Mouse (Mus musculus) C2C12 (cell line): ENCODE results near the gene Slc25a5. TPM values are rescaled to one million over a fixed set of nuclear protein-coding genes. Genes with fewer than 3 reads are reported as not detected.

Experiments used
- H3K27me3 ChIP-seq: one replicate; pipeline ENCODE4 v1.6.1; 2011; ENCODE audit not compliant: control insufficient read depth, insufficient read depth, insufficient read length
- H3K36me3 ChIP-seq: one replicate; pipeline ENCODE4 v1.6.1; 2011; ENCODE audit not compliant: control insufficient read depth, insufficient read depth
- H3K4me3 ChIP-seq: one replicate; pipeline ENCODE4 v1.5.1; 2011; ENCODE audit warnings: mild to moderate bottlenecking, control low read depth; ENCODE audit not compliant: poor library complexity, insufficient read depth, severe bottlenecking
- H3K79me2 ChIP-seq: one replicate; pipeline ENCODE4 v1.6.1; 2011; ENCODE audit not compliant: control insufficient read depth, insufficient read depth
- H3K79me3 ChIP-seq: one replicate; pipeline ENCODE4 v1.6.1; 2011; ENCODE audit warnings: low read depth, control low read depth
- H3ac ChIP-seq: one replicate; pipeline ENCODE3; 2011; ENCODE audit warnings: low read depth; ENCODE audit not compliant: control insufficient read depth, insufficient read length
- CEBPB ChIP-seq: IDR thresholded peaks from one replicate; pipeline ENCODE4 v1.6.1; 2011; ENCODE audit warnings: low read depth, mild to moderate bottlenecking, control low read depth, moderate library complexity
- CTCF ChIP-seq: IDR thresholded peaks from one replicate; pipeline ENCODE4 v1.5.1; 2011; ENCODE audit not compliant: control insufficient read depth, insufficient read depth, insufficient read length
- FOSL1 ChIP-seq: IDR thresholded peaks from one replicate; pipeline ENCODE4 v1.8.0; 2011; ENCODE audit warnings: mild to moderate bottlenecking, low read length; ENCODE audit not compliant: poor library complexity, insufficient read depth, severe bottlenecking
- MAX ChIP-seq: IDR thresholded peaks from one replicate; pipeline ENCODE4 v1.6.1; 2011; ENCODE audit warnings: mild to moderate bottlenecking, control low read depth
- MYOD1 ChIP-seq: IDR thresholded peaks from one replicate; pipeline ENCODE4 v1.6.1; 2011; ENCODE audit warnings: low read depth; ENCODE audit not compliant: control insufficient read depth, insufficient read length
- MYOG ChIP-seq: IDR thresholded peaks from one replicate; pipeline ENCODE4 v1.6.1; 2011; ENCODE audit not compliant: control insufficient read depth, insufficient read length; ENCODE audit errors: extremely low read depth
- USF1 ChIP-seq: IDR thresholded peaks from one replicate; pipeline ENCODE4 v1.6.1; 2011; ENCODE audit warnings: low read depth, mild to moderate bottlenecking, control low read depth, moderate library complexity
- polyA plus RNA-seq: library from polyadenylated mRNA; unstranded; fragments of >200 nt; fragmentation: generic; extraction: Trizol; gene quantifications from one replicate; pipeline ENCODE4 v1.2.1, GENCODE M21; 2012; ENCODE audit warnings: missing spikeins

The Slc25a5 gene
- polyA plus RNA-seq, 1 experiment: 988 TPM

DNA sequence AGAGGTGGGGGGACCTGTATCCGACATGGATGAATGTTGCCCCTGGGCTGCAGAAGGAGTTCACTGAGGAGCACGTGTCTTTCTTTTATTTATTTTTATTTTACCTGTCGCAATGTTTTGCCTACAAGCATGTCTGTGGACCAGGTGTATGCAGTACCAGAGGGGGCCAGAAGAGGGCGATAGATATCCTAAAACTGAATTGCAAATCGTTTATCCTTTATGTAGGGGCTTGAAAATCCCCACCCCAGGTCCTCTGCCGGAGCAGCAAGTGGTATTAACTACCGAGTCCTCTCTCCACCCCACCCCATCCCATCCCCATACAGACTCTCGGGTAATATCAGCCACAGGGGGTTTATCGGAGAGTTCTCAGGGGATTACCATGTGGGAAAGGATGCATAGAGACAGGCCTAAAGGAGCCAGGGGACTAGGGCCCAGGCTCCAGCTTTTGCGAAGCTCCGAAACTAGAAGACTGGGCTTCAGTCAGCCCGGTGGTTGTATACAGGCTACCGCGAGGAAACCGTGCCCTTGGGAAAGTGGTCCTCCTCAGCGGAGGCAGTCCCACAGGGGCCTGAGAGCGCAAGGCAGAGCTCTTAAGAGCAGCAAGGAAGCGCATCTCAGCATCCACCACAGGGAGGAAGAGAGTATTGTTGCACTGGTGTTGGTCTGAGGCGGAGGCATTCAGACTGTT, 38.1 kb downstream of the Slc25a5 start:
- Histone ChIP-seq H3K27me3 (no peaks in the 10 kb centered on the region), H3K79me3 (no peaks in the 10 kb centered on the region), H3ac (no peak overlapping the region), H3K36me3 (no peaks in the 10 kb centered on the region), H3K4me3 (no peak overlapping the region), H3K79me2 (no peaks in the 10 kb centered on the region)
- TF ChIP-seq MYOG: no peak

DNA sequence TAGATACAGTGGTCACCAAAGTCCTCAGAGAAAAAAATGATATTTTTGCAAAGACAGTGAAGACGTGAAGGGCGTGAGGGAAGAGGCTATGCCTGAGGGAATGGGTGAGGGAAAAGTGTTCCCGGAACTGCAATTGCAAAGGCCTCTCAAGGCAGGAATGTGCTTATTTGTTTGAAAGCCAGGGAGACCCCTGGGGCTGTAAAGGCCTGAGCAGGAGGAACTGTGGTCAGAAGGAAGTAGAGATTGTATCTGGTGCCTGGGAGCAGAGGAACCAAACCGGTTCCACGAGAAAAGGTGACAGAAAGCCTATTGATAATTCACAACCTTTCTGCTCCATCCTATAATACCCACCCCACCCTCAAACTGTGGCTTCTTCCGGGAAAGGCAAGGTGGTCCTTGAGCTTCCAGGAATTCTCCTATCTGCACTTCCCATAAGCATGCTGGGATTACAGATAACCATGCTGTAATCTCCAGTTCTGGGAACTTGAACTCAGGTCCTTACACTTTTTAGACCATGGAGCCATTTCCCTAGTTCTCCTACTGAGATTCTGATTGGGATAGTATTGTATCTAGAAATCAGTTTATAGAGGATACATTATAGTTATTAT, 41.7 kb downstream of the Slc25a5 start:
- H3ac ChIP-seq: no peak overlapping the region
- TF ChIP-seq USF1 (no peak), CTCF (no peak), MYOG (no peak), FOSL1 (no peak), MYOD1 (no peak), MAX (no peak), CEBPB (no peak)
- H3K27me3 ChIP-seq: no peaks in the 10 kb centered on the region
- H3K79me3 ChIP-seq: no peaks in the 10 kb centered on the region
- no peaks in the 10 kb centered on the region for H3K79me2 ChIP-seq
- H3K36me3 ChIP-seq: no peaks in the 10 kb centered on the region
- H3K4me3 ChIP-seq: no peak overlapping the region

DNA sequence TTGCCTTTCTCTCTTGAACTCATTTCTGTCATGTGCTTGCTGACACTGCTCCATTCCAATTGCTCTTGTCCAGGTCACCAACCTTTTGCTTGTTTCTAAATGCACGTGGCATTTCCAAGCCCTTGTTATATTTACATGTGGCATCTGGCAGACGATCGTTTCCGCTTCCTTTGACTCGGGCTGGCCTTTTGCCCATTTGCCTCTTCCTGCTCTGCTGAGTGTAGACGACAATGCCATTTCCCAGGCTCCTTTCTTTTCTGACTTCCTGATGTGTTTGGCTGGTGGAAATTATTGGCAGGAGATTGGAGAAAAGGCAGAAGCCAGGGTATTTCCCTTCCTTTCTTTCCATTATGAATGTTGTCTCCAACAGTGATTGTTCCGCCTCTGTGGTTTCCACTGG, 43.9 kb downstream of the Slc25a5 start:
- Histone ChIP-seq H3K4me3 (no peak overlapping the region), H3K79me3 (no peaks in the 10 kb centered on the region), H3K36me3 (no peaks in the 10 kb centered on the region), H3K27me3 (no peaks in the 10 kb centered on the region), H3ac (no peak overlapping the region), H3K79me2 (no peaks in the 10 kb centered on the region)
- TF ChIP-seq MAX (no peak), CEBPB (no peak), CTCF (no peak), FOSL1 (no peak), USF1 (no peak), MYOG (no peak), MYOD1 (no peak)

DNA sequence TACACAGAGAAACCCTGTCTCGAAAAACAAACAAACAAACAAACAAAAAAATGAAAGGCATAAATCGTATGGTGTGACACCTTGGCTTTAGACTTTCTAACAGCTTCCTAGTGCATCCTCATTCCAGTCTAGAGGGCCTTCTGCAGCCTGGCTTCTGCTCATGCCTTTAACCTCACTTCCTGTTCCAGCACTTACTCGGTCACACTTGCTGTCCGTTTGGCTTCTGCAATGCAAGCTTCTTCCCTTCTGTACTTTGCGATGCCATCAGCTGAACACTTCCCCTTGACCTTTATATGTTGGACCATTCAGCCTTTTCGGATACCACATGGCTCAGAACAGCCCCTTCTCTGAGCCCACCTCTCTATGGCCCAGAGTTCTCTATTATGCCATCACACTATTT, 46.2 kb downstream of the Slc25a5 start:
- Histone ChIP-seq H3K27me3 (no peaks in the 10 kb centered on the region), H3K4me3 (no peak overlapping the region), H3K79me2 (no peaks in the 10 kb centered on the region), H3K36me3 (no peaks in the 10 kb centered on the region), H3ac (no peak overlapping the region), H3K79me3 (no peaks in the 10 kb centered on the region)
- no peak for TF ChIP-seq FOSL1
- no peak for TF ChIP-seq MAX
- no peak for TF ChIP-seq CEBPB
- no peak for TF ChIP-seq CTCF
- TF ChIP-seq MYOG: no peak
- no peak for TF ChIP-seq MYOD1

DNA sequence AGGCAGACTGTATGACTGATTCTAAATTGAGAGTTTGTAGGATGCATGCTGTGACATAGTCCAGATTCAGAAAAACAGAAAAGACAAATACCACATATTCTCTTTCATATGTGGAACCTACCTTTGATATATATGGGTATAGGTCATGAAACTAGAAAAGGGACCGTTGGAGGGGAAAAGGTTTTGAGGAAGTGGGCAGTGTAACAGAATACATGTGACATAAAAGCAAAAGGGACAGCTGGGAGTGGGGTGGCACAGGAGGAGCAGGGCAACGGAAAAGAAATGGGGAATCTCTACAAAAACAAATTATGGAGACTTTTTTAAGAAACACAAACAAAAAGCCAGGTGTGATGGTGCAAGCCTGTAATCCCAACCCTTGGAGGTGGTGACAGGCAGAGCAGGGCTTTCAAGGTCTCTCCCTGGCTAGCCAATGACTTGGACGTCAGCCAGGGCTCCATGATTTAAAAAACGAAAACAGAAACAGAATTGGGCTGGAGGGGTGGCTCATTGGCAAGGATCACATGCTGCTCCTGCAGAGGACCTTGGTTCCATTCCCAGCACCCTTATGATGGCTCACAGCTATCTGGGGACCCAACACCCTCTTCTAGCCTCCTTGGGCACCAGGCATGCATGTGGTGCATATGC, 48.0 kb downstream of the Slc25a5 start:
- no peak overlapping the region for H3ac ChIP-seq
- H3K36me3 ChIP-seq: no peaks in the 10 kb centered on the region
- H3K79me2 ChIP-seq: no peaks in the 10 kb centered on the region
- no peak for TF ChIP-seq MYOG
- TF ChIP-seq CEBPB: no peak
- TF ChIP-seq CTCF: no peak
- TF ChIP-seq USF1: no peak
- TF ChIP-seq MYOD1: no peak
- no peak for TF ChIP-seq MAX
- no peaks in the 10 kb centered on the region for H3K27me3 ChIP-seq
- H3K79me3 ChIP-seq: no peaks in the 10 kb centered on the region
- H3K4me3 ChIP-seq: no peak overlapping the region

DNA sequence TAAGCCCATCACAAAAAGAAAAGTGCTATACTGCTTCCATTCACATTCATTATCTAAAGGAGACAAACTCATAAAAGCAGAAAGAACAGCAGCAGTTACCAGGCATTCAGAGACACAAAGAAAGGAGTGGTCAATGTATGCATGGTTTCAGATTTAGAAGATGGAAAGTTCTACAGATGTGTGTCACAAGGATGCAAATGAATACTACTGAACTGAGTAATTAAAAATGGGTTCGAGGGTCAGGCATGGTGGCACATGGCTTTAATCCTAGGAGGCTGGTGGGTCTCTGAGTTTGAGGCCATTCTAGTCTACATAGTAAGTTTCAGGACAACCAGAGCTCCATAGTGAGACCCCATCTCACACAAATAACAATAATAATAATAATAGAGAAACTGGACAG, 51.7 kb downstream of the Slc25a5 start:
- Histone ChIP-seq H3K79me3 (no peaks in the 10 kb centered on the region), H3K27me3 (no peaks in the 10 kb centered on the region), H3K79me2 (no peaks in the 10 kb centered on the region), H3K36me3 (no peaks in the 10 kb centered on the region), H3ac (no peak overlapping the region), H3K4me3 (no peak overlapping the region)
- TF ChIP-seq CTCF (no peak), MYOD1 (no peak), MYOG (no peak), MAX (no peak), CEBPB (no peak), FOSL1 (no peak), USF1 (no peak)
